Mouse (Mus musculus): ENCODE results near the gene Mdm2. TPM values are rescaled to one million over a fixed set of nuclear protein-coding genes. Genes with fewer than 3 reads are reported as not detected.
"Not testable (repeated sequence)": the region's sequence is repeated elsewhere in the genome, so short reads cannot be mapped to it uniquely, and the experiment has no call there.

The Mdm2 gene
- polyA plus RNA-seq, 1 experiment from 2014 or later: 67.5 TPM

DNA sequence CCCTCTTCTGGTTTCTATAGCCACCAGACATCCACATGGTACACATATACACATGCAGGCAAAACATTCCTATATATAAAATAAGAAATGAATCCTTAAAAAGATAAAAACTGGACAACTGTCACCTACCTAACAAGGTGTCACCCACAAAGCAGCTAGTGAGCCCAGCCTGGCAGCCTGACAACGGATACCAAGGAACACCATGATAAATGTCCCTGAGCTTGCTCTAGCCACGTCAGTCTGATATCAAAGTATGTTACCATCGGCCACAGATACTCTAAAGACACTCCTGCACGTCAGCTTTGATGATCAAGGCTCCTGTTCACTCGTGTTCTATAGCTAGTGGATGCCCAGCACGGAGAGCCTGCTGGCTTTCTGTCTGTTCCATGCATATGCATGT, 4.1 kb downstream of the Mdm2 start:
- no peak overlapping the region for H3K27ac ChIP-seq
- 86% methylated on average over 6 of the region's 6 CpGs for WGBS
- H3K4me2 ChIP-seq (replicated peaks): no peak overlapping the region
- H3K36me3 ChIP-seq: peaks cover 51% of the 10 kb centered on the region
- H3K27me3 ChIP-seq: no peaks in the 10 kb centered on the region
- no peak overlapping the region for H3K9ac ChIP-seq (replicated peaks)
- no peaks in the 10 kb centered on the region for H3K9me3 ChIP-seq
- ATAC-seq: no peak
- H3K4me1 ChIP-seq (replicated peaks): peaks cover 27% of the 10 kb centered on the region
- no peak overlapping the region for H3K4me3 ChIP-seq (replicated peaks)

DNA sequence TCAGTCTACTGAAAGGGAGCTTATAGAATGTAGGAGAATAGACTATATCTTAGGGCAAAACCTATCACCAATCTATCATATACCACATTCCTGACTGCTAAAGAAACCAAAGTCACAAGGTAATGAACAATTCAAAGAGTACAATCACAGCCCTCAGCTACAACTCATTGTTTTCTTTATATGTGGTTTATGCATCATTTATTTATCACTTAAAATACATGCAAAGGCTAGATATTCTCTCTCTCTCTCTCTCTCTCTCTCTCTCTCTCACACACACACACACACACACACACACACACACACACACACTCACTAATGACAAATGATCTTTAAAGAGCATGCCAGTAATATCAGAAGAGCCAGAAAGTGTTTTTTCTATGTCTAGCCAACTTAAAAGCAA, 4.8 kb downstream of the Mdm2 start:
- Histone ChIP-seq H3K4me2 (replicated peaks) (no peak overlapping the region), H3K36me3 (peaks cover 55% of the 10 kb centered on the region), H3K9ac (replicated peaks) (no peak overlapping the region)

DNA sequence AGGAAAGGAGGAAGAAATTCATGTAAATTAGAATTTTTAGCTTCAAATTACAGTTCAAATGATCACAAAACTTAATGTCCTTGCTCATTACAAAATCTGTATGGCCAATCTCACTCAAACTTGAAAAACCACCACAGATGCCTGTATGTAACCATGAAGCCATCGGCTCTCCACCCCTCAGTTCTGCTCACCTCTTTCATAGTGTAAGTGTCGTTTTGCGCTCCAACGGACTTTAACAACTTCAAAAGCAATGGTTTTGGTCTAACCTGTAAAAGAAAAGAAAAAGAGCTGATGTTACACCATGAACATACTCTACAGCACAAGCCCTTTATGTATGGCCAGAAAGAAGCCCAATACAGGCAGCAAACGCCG, 5.6 kb downstream of the Mdm2 start:
- H3K27ac ChIP-seq: no peak overlapping the region
- no peaks in the 10 kb centered on the region for H3K27me3 ChIP-seq
- H3K4me2 ChIP-seq (replicated peaks): no peak overlapping the region
- 95% methylated on average over 6 of the region's 6 CpGs for WGBS
- peaks cover 23% of the 10 kb centered on the region for H3K4me1 ChIP-seq (replicated peaks)
- no peak overlapping the region for H3K9ac ChIP-seq (replicated peaks)
- no peak overlapping the region for H3K4me3 ChIP-seq (replicated peaks)
- no peaks in the 10 kb centered on the region for H3K9me3 ChIP-seq
- ATAC-seq: no peak
- H3K36me3 ChIP-seq: peaks cover 64% of the 10 kb centered on the region

More for the DNA sequence above, 4.8 kb downstream of the Mdm2 start:
- no peak overlapping the region for H3K27ac ChIP-seq
- no peaks in the 10 kb centered on the region for H3K27me3 ChIP-seq
- H3K9me3 ChIP-seq: no peaks in the 10 kb centered on the region
- H3K4me3 ChIP-seq (replicated peaks): no peak overlapping the region
- peaks cover 23% of the 10 kb centered on the region for H3K4me1 ChIP-seq (replicated peaks)
- no peak for ATAC-seq

DNA sequence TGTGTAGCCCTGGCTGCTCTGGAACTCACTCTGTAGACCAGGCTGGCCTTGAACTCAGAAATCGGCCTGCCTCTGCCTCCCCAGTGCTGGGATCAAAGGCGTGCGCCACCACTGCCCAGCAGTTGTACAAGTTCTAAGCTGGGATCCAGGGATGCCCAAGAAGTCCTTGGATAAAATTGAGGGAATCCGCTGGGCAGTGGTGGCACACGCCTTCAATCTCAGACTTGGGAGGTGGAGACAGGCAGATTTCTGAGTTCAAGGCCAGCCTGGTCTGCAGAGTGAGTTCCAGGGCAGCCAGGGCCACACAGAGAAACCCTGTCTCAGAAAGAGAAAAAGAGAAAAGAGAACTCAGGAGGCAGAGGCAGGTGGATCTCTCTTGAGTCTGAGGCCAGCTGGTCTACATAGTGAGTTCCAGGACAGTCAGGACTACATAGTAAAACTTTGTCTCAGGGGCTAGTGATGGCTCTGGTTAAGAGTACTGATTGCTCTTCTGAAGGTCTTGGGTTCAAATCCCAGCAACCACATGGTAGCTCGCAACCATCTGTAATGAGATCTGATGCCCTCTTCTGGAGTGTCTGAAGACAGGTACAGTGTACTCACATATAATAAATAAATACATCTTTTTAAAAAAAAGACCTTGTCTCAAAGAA, 6.1 kb downstream of the Mdm2 start:
- not testable (repeated sequence) for H3K27me3 ChIP-seq; H3K9me3 ChIP-seq; H3K4me2 ChIP-seq (replicated peaks); H3K27ac ChIP-seq; ATAC-seq; H3K9ac ChIP-seq (replicated peaks); H3K4me3 ChIP-seq (replicated peaks)
- Histone ChIP-seq H3K36me3 (peaks cover 69% of the 10 kb centered on the region), H3K4me1 (replicated peaks) (peaks cover 21% of the 10 kb centered on the region)
- WGBS: 97% methylated on average over 6 of the region's 6 CpGs

DNA sequence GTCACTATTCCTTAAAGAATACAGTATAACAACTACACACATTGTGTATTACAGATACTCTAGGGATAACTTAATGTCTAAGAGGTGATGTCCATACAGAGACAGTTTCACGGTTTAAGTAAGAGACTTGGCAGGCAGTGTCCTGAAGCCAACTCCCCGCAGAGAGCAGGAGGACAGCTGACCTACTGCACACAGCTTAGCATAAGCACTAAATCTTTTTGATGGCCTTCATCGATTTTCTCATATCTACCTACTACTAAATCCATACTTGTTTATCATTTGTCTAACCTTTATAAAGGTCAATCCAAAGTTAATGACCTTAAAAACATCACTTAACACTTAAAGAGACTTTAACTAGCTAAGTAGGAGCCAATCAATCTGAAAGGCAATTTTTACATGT, 7.1 kb downstream of the Mdm2 start:
- WGBS: 92% methylated on average over 3 of the region's 3 CpGs
- Histone ChIP-seq H3K9ac (replicated peaks) (no peak overlapping the region), H3K4me3 (replicated peaks) (no peak overlapping the region), H3K4me2 (replicated peaks) (no peak overlapping the region), H3K4me1 (replicated peaks) (peaks cover 13% of the 10 kb centered on the region), H3K27ac (no peak overlapping the region), H3K9me3 (no peaks in the 10 kb centered on the region), H3K36me3 (peaks cover 78% of the 10 kb centered on the region), H3K27me3 (no peaks in the 10 kb centered on the region)
- ATAC-seq: no peak

DNA sequence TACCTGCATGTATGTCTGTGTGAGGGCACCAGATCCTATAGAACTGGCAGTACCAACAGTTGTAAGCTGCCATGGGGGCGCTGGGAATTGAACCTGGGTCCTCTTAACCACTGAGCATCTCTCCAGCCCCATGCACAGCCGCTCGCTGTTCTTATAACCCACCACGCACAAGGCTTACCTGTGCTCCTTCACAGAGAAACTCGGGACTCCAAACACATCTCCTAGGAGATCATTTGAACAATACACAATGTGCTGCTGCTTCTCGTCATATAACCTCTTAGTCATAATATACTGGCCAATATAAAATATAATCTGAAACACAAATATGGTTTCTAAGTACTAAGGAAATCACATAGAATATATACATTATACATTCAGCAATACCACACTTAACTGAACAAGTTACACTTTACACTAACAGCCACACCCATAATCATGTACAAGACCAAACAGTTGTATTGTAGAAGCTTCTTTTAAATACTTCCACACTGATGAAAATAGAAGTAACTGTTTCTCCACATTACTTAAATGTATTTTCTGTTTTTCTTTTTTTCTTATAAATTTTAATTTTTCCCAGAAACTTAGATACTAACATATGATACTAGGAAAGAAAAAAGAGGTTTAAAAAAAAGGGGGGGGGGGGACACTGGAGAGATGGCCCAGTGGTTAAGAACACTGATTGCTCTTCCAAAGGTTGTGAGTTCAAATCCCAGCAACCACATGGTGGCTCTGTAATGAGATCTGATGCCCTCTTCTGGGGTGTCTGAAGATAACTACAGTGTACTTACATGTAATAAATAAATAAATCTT, 8.3 kb downstream of the Mdm2 start:
- WGBS: 94% methylated on average over 6 of the region's 6 CpGs
- H3K4me2 ChIP-seq (replicated peaks): no peak overlapping the region
- no peak overlapping the region for H3K27ac ChIP-seq
- peaks cover 90% of the 10 kb centered on the region for H3K36me3 ChIP-seq
- ATAC-seq: no peak
- peaks cover 11% of the 10 kb centered on the region for H3K4me1 ChIP-seq (replicated peaks)
- no peaks in the 10 kb centered on the region for H3K9me3 ChIP-seq
- no peak overlapping the region for H3K9ac ChIP-seq (replicated peaks)
- H3K4me3 ChIP-seq (replicated peaks): no peak overlapping the region
- H3K27me3 ChIP-seq: no peaks in the 10 kb centered on the region

DNA sequence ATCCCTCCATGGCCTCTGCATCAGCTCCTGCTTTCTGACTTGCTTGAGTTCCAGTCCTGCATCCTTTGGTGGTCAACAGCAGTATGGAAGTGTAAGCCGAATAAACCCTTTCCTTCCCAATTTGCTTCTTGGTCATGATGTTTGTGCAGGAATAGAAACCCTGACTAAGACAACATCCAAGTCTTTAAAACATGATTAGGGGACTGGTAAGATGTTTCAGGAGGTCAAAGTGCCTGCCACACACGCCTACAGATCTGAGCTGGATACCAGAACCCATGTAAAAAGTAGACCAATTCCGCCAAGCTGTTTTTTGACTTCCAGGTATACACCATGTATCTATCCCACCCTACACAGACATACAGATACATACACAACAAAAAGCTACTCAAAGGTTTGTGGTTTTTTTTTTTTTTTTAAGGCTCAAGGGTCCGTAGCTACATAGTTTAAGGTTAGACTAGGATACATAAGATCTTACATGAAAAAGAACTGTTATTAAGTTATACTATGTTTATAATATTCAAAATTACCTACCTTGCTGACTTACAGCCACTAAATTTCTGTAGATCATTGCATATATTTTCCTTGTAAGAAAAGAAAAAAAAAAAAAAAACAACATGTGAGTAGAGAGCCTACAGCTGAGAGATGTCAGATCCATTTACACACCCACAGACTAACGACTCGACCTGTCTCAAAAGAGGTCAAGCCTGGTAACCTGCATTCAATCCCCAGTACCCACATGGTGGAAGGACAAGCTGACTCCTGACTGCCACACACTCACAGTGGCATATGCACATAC, 9.3 kb downstream of the Mdm2 start:
- H3K4me3 ChIP-seq (replicated peaks): no peak overlapping the region
- peaks cover 90% of the 10 kb centered on the region for H3K36me3 ChIP-seq
- H3K4me2 ChIP-seq (replicated peaks): no peak overlapping the region
- no peak for ATAC-seq
- H3K27me3 ChIP-seq: no peaks in the 10 kb centered on the region
- no peak overlapping the region for H3K9ac ChIP-seq (replicated peaks)
- H3K27ac ChIP-seq: no peak overlapping the region
- H3K9me3 ChIP-seq: no peaks in the 10 kb centered on the region
- peaks cover 1% of the 10 kb centered on the region; the same call in 1 of the 2 replicates for H3K4me1 ChIP-seq (replicated peaks)
- 94% methylated on average over 6 of the region's 6 CpGs for WGBS

DNA sequence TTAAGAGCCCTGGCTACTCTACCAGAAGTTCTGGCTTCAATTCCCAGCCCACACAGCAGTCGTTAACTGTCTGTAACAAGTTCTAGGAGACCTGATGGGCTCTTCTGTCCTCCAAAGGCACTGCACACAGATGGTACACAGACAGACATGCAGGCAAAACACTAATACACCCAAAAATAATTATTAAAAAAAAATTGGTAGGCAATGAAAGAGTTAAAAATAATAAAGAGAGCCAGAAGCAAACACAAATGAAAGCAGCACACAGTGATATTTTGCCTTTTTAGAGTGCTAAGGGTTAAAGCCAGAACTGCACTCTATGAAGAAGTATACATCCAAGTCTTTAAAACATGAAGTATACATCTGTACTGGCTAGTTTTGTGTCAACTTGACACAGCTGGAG, 10.1 kb downstream of the Mdm2 start:
- Histone ChIP-seq H3K27ac (no peak overlapping the region), H3K4me3 (replicated peaks) (no peak overlapping the region), H3K4me2 (replicated peaks) (no peak overlapping the region), H3K36me3 (peaks cover 94% of the 10 kb centered on the region), H3K4me1 (replicated peaks) (no peaks in the 10 kb centered on the region), H3K9me3 (no peaks in the 10 kb centered on the region), H3K27me3 (no peaks in the 10 kb centered on the region), H3K9ac (replicated peaks) (no peak overlapping the region)
- 90% methylated on average over 1 of the region's 1 CpGs for WGBS
- ATAC-seq: no peak

DNA sequence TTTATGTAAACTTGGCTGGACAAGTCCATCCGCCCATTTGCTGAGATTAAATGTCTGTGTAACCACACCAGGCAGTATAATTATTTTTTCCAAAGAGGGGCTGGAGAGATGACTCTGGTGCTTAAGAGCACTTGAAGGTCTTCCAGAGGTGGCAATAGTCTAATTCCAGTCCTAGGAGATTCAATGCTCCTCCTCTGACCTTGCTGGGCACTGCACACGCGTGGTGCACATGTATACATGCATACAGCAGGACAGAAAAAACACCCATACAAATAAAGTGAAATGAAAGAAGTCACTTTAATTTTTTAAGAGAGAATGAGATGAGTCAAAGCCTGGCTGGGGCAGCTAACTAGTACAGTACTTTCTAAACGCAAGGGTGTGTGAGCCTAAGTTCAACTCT, 10.6 kb downstream of the Mdm2 start:
- Histone ChIP-seq H3K9ac (replicated peaks) (no peak overlapping the region), H3K4me2 (replicated peaks) (no peak overlapping the region), H3K36me3 (peaks cover 94% of the 10 kb centered on the region), H3K4me3 (replicated peaks) (no peak overlapping the region), H3K27me3 (no peaks in the 10 kb centered on the region), H3K27ac (no peak overlapping the region), H3K9me3 (no peaks in the 10 kb centered on the region), H3K4me1 (replicated peaks) (no peaks in the 10 kb centered on the region)
- 97% methylated on average over 4 of the region's 4 CpGs for WGBS
- no peak for ATAC-seq

DNA sequence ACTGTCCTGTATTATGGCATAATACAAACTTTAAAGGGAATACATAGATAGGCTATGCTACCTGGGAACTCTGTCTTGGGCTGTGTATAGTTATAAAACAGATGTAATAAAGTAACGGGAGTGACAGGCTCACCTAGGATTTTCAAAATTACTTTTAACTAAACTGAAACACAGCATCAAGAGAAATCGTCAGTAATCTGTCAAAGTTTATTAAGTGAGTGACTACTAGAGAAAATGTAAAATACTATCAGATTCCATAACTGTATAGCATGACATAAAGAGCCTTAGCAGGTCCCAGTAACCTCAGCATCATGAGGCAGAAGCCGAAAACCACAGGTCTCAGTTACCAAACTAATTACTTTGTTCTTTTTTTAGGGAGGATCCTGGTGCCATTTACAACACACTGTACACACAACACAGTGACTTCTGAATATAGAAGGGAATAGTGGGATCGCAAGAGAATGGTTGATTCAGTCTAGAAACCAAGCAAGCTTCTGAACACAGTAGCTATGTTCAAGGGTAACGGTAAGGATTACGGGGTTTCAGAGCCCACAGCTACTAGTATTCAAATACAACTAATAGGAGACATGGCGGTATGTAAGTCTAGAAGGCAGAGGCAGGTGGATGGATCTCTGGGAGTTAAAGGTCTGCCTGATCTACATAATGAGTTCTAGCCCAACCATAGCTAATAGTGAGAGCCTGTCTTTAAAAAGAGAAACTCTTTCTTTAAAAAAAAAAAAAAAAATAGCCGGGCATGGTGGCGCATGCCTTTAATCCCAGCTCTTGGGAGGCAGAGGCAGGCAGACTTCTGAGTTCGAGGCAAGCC, 12.0 kb downstream of the Mdm2 start:
- H3K9me3 ChIP-seq: no peaks in the 10 kb centered on the region
- no peaks in the 10 kb centered on the region for H3K4me1 ChIP-seq (replicated peaks)
- H3K9ac ChIP-seq (replicated peaks): no peak overlapping the region
- ATAC-seq: no peak
- H3K4me3 ChIP-seq (replicated peaks): no peak overlapping the region
- H3K36me3 ChIP-seq: peaks cover 93% of the 10 kb centered on the region
- H3K4me2 ChIP-seq (replicated peaks): no peak overlapping the region
- 94% methylated on average over 10 of the region's 10 CpGs for WGBS
- H3K27ac ChIP-seq: no peak overlapping the region
- H3K27me3 ChIP-seq: no peaks in the 10 kb centered on the region

DNA sequence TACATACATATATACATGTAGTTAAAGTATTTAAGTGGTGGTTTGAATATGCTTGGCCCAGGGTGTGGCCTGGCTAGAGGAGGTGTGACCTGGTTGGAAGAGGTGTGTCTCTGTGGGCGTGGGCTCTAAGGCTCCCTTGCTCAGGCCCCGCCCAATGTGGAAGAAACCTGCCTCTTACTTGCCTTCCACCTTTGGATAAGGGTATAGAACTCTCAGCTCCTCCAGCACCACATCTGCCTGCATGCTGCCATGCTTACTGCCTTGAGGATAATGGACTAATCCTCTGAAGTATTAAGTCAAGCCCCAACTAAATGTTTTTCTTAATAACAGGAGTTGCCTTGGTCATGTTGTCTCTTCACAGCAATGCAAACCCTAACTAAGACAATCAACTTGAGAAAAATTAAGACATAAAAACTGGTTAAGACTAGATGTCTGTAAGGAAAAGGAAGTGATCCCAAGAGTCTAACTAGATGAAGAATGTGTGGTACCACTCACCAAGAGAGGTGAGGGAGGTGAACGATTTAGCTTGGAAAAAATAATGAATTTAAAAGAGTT, 12.9 kb downstream of the Mdm2 start:
- Histone ChIP-seq H3K4me3 (replicated peaks) (no peak overlapping the region), H3K27ac (no peak overlapping the region), H3K9ac (replicated peaks) (no peak overlapping the region), H3K4me1 (replicated peaks) (no peaks in the 10 kb centered on the region), H3K36me3 (peaks cover 91% of the 10 kb centered on the region), H3K27me3 (no peaks in the 10 kb centered on the region), H3K9me3 (no peaks in the 10 kb centered on the region), H3K4me2 (replicated peaks) (no peak overlapping the region)
- 90% methylated on average over 3 of the region's 3 CpGs for WGBS
- no peak for ATAC-seq
